Comparison of ENCODE assay signal across 18 mouse cellular contexts in genomic region chr11:36153450-36153849, GRCm38 (mm10).
"Had no signal": no experiment of that assay in that cellular context is flagged by ENCODE, and none has a peak within 500 bp of the region (broad histone marks: within the 10 kb centered on the region; RNA-seq: fewer than 3 reads in every experiment).

No protein-coding gene starts in this region.

- H3K4me3 ChIP-seq: midbrain, embryonic 10.5 days; midbrain, embryonic 12.5 days; myocyte; neural tube, embryonic 13.5 days; neural tube, embryonic 15.5 days had no signal

- H3K9me3 ChIP-seq: midbrain, embryonic 10.5 days; midbrain, embryonic 12.5 days; neural tube, embryonic 13.5 days; neural tube, embryonic 15.5 days had no signal

- H3K4me2 ChIP-seq: lung, embryonic 14.5 days; neural tube, embryonic 13.5 days had no signal

- H3K9ac ChIP-seq: lung, embryonic 14.5 days; midbrain, embryonic 12.5 days; neural tube, embryonic 13.5 days; neural tube, embryonic 15.5 days had no signal

- DNase-seq: lung, adult 18-20 months; lung, embryonic 14.5 days; lung, postnatal 10 days; lung, postnatal 4 days; midbrain, embryonic 14.5 days; right cerebral cortex, adult 18-20 months; right cerebral cortex, postnatal 25 days; right cerebral cortex, postnatal 4 days; spleen, adult 18-20 months; thymus, adult 18-20 months; thymus, postnatal 14 days; thymus, postnatal 36 days had no signal

- H3K27ac ChIP-seq: midbrain, embryonic 10.5 days; midbrain, embryonic 12.5 days; neural tube, embryonic 13.5 days; neural tube, embryonic 15.5 days had no signal

- ATAC-seq: midbrain, embryonic 16.5 days had no signal

- H3K36me3 ChIP-seq: midbrain, embryonic 10.5 days; midbrain, embryonic 12.5 days; neural tube, embryonic 13.5 days; neural tube, embryonic 15.5 days had no signal

- H3K27me3 ChIP-seq: midbrain, embryonic 12.5 days; neural tube, embryonic 13.5 days had no signal
